Mouse (Mus musculus): ENCODE results near the gene Atxn1. TPM values are rescaled to one million over a fixed set of nuclear protein-coding genes. Genes with fewer than 3 reads are reported as not detected.

Atxn1 gene
- total RNA-seq, 2 experiments from 2014 or later: 112 to 115 TPM

DNA sequence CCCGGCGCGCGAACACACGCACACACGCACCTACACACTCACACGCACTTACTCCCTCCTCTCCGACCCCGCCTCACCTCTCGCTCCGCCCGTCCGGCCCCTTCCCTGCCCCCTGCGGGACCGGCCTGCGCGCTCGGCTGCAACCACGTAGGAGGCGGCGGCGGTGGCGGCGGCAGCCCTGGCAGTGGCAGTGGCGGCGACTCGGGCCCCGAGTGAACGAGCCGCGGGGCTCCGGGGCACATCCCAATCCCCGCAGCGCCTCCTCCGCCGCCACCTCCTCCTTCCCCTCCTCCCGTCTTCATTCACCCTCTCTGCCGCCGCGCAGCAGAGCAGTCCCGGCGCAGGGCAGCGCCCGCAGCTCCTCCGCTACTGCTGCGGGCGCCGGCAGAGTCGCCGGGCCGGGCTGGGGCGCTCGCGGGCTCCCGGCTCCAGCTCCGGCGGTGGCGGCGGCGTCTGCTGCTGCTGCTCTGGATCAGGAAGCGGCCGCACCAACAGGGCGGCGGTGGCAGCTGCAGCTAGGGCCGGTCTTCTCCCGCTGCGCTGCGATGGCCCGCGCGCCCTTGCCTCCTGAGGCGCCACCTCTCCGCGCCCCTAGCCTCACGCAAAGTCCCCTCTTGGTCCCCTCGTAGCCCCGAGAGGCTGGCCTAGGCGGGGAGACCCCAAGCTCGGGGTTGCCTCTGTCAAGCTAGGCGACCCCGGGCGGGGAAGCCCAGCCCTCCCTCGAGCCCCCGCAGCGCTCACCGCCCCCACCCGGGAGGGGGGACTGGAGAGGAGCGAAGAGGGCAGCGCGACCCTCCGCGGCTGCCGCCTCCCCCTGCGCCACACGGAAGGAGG lies 1.1 kb downstream of the Atxn1 start:
- peak; percentile 57 to 65 for DNase-seq (ENCODE audit: extremely low spot score in 1 of 2, low spot score in 1 of 2)

DNA sequence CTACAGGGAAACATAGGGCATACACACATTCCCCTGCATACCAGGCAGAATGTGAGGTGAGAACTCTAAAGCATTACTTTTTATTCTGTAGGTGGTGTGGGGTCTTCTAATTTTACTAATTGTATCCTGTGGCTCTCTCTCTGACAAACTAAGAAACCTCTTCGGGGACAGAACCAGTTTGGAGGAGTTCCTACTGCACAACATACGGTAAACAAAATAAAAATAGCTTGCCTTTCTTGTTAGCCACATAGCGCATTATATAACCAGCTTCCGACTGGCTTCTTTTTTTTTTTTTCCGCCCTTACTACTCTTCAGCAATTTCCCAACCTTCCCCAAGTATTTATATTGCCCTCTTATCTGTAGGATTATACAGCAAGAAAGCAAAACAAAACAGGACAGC lies 2.0 kb downstream of the Atxn1 start:
- DNase-seq (ENCODE audit: extremely low spot score in 1 of 2, low spot score in 1 of 2): no peak

DNA sequence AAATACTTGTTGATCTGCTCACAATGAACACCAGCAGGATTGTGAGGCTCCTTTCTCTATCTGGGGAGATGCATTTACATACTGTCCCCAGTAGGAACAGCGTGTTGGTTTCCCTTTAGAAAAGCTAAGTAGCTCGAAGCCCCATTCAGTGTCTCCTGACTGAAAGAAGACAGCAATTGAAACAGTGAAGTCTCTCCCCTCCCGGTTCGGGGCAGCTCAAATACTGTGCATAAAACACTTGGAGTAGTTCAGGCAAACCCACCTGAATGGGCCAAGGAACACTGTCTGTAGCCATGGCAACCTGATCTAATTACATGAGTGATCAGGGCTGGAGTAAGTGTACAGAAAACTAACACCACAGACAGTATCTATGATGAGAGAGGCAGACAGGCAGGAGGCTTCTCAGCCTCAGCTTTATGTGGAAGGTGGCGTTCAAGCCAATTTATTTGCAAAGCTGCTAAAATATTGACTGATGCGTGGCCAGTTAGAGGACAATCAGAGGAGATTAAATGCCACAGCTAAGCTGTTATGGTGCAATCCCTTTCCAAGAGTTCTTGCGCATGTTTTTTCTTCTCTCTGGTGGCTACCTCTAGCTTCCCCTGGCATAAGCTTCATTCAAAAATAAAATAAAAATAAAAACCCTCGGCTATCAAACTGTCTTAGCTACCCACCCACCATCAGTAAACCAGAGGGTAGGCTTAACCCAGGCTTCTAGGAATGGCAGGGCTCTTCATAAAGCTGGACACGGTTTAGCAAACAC lies 2.8 kb downstream of the Atxn1 start:
- DNase-seq (ENCODE audit: extremely low spot score in 1 of 2, low spot score in 1 of 2): peak in 1 of 2 experiments; percentile 20

DNA sequence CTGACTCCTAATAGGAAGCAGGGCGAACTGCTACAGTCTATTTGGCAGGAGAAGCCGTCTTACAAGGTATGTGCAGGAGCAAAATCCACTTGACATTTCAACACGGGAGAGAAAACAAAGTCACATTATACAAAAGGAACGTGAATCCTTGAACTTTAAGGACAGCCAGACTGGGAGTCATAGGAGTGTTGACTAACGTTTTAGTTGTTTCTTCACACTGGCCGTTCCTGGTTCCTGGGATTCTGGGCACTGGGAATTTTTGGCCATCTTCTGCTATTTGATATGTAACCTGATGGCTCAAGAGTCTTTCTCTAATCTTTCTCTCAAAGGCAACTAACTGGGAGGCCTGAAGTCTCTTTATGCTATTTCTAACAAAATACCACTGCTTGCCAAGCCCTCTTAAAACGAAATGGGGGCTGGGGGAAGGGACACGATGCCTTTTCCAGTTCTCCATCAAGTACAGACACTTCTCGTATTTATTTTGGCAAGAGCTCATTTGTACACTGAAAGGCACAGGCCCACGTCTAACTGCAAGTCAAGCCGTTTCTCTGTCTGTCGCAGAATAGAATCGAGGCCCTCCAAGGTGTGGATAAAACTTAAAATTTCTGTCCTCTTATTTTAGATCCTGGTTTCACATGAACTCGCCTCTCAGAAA lies 4.4 kb downstream of the Atxn1 start:
- no peak for DNase-seq (ENCODE audit: extremely low spot score in 1 of 2, low spot score in 1 of 2)

DNA sequence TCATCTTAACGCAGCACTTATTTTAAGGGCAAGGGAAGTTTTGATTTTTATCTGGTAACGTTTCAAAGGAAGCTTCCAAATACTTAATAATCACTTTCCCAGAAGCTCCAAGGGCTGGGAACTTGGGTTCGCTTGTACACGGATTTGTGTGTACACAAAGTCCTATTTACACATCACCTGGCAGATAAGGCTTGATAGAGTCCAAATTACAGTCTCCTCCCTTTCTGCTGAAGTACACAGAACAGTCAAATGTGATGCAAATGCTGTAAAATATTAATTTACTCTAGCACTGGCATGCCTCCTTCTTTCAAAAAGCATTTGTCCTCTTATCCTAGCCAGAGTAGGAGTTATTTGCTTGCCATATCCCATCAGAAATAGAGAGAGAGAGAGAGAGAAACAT lies 6.5 kb downstream of the Atxn1 start:
- no peak for DNase-seq (ENCODE audit: extremely low spot score in 1 of 2, low spot score in 1 of 2)

DNA sequence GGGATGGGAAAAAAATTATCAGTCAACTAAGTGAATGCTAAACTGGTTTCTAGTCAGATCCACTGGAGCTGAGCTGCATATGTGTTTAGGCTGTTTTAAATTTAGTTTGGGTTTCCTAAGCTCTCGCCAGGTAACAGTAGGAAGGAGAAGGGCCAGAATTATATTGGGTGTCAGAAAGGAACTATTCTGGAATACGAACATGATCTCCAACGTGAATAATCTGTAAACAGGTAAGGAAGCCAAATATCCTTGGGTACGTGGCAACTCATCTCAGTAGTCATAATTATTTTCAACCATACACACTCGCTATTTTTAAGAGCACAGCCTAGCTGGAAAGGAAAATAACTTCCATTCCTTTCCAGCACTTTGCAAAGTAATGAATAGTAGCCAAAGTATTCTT lies 7.2 kb downstream of the Atxn1 start:
- DNase-seq (ENCODE audit: extremely low spot score in 1 of 2, low spot score in 1 of 2): no peak

DNA sequence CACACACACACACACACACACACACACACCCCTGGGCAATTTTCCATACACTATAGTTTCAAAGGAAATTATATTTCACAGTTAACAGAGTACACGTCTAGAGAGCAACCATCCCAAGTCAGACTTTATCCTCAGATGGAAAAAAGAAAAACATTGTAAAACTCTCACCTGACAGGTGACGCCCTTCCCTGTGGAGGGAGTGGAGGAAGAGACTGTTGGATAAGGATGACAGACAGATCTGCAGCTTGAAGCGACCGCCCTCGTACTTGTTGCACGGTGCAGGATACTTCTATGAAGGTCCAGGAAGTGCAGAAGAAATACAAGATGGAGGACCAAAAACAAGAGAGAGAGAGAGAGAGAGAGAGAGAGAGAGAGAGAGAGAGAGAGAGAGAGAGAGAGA lies 8.5 kb downstream of the Atxn1 start:
- no peak for DNase-seq (ENCODE audit: extremely low spot score in 1 of 2, low spot score in 1 of 2)

DNA sequence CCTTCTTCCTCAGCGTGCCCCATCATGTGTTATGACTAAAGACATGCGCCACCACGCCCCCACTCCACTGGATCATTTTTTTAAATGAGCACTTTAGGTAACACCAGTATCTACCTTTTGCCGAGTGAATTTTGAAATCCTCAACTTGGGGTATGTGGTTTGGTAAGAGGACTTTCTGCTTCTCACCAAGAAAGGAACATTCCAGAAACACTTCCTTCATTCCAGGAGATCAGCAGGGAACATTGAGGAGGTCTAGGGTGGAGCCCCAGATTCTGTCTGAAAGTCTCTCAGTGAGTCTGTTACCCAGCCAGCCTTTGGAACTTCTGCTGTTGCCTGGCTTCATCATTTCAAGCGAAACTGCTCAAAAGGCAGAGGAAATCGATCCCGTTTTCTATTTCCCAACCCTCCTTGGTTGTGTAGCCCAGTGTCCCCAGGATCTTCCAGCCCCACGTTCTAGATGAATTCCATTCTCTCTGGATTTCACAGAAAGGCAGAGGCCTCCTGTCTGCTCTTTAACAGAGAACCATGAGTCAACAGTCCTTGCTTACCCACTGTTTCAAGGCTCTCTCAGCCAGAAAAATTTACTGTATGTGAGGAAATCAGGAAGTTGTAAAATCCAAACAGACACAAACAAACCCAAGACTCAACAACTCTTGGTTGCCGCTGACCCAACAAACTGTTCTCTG lies 9.3 kb downstream of the Atxn1 start:
- DNase-seq (ENCODE audit: extremely low spot score in 1 of 2, low spot score in 1 of 2): no peak

DNA sequence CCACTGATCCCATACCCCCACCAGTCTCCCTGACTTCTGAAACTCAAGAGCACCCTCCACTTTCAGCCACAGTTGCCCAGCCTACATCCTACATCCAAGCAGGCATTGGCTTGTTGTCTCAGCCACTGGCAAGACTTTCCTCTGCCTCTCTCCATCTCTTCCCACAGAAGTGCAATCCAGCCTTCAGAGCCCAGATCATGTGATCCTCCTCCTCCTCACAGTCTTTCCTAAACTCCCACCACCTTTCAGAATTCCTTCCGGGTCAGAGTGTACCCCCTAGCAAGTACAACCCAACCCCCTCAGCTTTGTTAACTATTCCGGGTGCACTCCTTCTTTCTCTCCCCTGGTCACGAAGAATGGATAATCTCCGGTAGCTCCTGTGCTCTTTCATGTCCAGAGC lies 11.7 kb downstream of the Atxn1 start:
- no peak for DNase-seq (ENCODE audit: extremely low spot score in 1 of 2, low spot score in 1 of 2)

DNA sequence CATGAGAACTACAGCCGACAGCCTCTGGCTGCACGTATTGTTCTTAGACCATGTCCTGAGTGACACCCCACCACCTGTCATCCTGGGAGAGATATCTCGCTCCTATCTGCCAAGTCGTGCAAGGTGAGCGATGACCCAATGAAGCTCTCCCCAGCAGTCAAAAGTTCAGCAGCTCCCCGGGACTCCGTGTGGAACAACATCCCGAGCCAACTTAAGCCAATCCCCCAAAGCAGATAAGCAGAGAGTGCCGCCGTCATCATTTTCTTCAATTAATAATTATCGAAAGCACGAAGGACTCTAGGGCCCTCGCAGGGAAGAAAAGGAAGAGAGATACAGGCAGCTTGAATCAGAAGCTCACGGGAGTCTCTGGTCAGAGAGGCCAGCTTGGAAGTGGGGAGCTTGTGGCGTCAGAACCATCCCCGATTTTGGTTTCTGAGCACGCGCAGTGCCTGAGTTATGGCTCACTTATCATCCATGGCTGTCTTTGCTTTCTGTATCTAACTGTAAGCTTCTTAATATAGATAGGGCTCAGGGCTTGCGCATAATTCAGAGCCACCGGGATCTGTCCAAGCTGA lies 13.7 kb downstream of the Atxn1 start:
- DNase-seq (ENCODE audit: extremely low spot score in 1 of 2, low spot score in 1 of 2): no peak

DNA sequence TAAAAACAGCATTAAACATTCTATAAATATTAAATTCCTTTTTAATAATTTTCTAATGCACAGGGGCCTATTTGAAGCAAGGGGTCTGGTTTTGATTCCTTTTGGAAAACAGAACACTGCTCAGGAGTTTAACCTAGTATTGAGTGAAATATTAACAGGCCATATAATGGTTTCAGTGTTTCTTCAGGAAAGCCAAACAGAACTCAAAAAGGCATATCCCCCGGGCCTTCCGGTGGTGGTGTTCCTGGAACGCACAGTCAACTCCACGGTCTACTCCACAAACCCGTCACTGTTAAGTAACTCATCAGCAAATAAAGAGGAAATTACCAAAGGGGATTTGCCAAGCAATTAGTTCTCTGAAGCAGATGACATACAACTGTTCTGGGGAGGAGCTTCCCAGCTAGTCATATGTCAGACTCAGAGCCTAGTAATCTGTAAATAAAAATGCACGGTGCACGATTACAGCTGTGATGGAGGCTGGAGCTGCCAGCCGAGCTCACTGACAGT lies 14.4 kb downstream of the Atxn1 start:
- no peak for DNase-seq (ENCODE audit: extremely low spot score in 1 of 2, low spot score in 1 of 2)

DNA sequence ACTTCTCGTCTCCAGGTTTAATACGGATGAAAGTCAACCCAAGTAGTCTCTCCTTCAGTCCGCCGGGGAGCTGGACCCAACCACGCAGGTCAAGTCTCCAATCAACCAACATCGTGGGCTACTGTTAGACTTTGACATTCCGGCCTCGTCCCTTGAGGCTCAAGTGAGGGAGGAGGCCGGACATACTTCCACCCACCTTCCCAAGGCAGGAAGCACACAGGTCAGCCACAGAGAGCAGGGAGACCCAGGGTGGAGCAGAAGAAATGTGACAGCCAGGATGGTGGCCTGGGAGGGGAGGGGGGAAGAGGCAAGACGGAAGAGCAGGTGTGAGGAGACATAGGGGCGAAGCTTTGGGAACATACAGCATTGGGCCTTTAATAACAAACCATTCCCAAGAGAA lies 18.7 kb downstream of the Atxn1 start:
- DNase-seq (ENCODE audit: extremely low spot score in 1 of 2, low spot score in 1 of 2): no peak

DNA sequence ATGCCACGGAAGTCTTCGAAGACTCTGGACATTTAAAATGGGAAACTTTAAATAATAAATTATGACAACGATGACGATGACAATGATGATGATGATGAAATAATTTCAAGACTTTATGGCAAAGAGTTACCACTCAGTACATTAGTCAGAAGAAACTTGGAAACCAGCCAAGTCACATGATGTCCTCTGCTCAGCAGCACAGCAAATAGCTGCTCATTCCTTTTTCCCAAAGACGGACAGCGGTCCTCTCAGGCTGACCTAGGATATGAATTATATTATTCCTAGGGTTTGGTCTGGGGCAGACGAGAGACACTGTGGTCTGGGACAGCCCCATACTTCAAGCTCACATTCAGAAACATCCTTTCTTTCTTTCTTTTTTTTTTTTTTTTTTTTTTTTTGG lies 22.5 kb downstream of the Atxn1 start:
- DNase-seq (ENCODE audit: extremely low spot score in 1 of 2, low spot score in 1 of 2): no peak

DNA sequence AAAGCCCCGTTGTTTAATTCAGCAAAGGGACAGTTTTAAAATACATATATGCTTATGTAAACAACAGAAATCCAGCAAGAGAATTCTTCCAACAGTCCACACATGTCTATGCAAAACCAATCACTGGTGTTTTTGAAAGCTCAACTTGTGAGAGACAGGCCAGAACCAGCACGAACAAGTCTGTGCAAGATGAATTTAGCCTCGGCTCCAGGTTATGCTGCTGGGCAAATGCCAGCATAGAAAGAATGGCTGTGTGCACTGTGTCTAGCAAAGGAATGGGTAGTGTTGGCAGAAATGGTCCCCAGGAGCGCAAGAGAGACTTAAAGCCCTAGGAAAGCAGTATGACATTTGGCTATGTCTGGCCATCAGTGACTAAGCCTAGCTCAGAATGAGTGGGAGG lies 24.1 kb downstream of the Atxn1 start:
- DNase-seq (ENCODE audit: extremely low spot score in 1 of 2, low spot score in 1 of 2): no peak

DNA sequence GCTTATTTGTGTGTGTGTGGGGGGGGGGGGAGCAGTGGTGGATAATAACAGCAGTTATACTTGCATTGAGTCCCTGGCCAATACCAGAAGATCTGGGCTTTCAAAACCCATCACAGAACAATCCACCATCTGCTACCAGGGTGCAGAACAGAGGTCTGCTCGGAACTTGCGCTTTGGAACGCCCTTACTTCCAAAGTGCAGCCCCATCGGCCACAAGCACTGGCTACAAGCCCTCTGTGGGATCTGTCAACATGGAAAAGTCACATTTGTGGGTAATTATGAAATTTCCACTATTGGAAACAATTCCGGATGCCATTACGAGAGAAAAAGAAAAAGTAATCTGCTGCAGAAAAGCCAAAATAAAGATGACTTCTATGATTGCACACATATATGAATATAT lies 25.2 kb downstream of the Atxn1 start:
- DNase-seq (ENCODE audit: extremely low spot score in 1 of 2, low spot score in 1 of 2): no peak

DNA sequence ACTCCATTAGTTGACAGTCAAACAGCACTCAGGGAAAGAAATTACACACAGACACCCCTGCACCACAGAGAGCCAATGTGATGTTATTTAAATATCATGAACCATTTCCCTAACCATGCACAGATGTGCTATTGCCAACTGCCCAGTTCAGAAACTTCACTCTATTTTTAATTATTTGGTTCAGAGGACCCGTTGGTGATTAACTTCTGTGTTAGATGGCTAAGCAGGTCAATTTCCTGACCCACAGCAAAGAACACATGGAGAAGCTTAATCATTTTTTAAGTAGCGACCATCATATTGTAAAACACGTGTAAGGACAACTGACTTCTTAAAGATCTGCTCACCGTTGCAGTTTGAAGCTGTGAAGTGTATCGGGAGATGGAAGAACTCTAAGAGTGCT lies 26.7 kb downstream of the Atxn1 start:
- DNase-seq (ENCODE audit: extremely low spot score in 1 of 2, low spot score in 1 of 2): no peak

DNA sequence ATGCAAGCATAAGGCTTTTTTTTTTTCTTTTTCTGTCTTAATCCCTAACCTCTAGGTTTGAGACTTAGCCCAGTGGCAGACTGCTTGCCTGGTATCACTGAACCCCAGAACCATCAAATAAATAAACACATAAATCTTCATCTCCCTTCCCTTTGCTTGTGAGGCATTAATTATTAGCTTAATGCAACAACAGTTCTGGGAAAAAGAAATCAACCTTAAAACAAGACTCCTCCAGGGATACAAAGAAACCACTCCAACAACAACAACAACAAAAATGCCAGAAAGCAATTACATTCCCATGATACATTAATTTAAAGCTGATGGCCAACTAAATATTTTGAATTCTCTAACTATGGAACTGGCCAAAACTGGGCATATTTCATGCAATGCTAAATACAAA lies 28.0 kb downstream of the Atxn1 start:
- no peak for DNase-seq (ENCODE audit: extremely low spot score in 1 of 2, low spot score in 1 of 2)

DNA sequence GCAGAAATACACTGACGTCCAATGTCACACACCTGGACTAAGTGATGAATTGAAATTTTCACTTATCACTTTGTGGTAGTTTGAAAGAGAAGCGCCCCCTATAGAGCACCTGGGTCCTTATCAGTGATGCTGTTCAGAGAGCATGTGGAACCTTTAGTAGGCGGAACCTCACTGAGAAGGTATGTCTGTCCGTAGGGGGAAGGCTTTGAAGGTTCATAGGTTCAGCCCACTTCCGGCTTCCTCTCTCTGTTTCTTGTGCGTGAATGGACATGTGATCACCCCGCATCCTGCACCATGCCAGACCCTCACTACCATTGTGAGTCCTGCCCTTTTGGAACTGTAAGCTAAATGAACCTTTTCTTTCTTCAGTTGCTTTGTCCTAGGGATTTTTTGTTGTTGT lies 29.0 kb downstream of the Atxn1 start:
- DNase-seq (ENCODE audit: extremely low spot score in 1 of 2, low spot score in 1 of 2): no peak

DNA sequence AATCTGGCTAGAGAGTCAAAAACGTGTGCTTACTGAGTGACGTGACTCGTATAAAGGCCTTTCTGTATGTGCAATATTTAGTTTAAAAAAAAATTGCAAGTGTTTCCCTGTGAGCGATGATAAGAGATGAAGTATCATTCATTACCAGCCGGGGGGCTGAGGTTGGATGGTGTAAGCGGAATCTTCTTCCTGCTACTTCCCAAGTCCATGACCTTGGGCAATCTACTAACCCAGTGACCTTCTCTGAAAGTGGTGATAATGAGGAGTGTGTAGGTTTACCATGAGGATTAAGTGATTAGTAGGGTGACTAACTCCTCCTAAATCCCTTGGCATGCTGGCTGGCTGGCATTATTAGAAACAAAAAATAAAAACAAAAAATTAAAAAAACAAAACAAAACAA lies 30.0 kb downstream of the Atxn1 start:
- DNase-seq (ENCODE audit: extremely low spot score in 1 of 2, low spot score in 1 of 2): no peak

DNA sequence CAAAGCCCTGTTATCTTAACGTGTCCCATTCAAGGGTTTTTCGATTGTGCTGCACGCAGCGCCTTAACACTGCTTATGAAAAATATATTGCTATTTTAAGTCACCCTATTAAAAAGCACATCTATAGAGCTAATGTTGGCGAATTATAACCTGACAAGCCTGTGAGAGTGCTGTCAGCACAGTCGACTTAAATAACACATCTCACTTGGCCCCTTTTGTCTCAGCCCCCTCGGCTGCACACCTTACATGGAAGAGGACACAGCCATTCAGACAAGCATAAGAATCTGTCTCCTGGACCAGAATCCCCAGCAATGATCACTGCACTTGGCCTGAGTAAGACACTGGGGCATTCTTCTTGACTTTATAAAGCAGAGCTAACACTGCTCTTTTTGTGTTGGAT lies 30.7 kb downstream of the Atxn1 start:
- no peak for DNase-seq (ENCODE audit: extremely low spot score in 1 of 2, low spot score in 1 of 2)
